Mouse (Mus musculus) liver, embryonic 13.5 days (tissue): ENCODE data around the gene Rnf141. TPM values are rescaled to one million over a fixed set of nuclear protein-coding genes. Genes with fewer than 3 reads are reported as not detected.
A peak's percentile ranks its signal among the peaks of the same experiment; 100 is the strongest.

Source experiments
- ATAC-seq: fragments of 200-750 bp; cut with Nextera tagmentation; 2 replicates; pipeline ENCODE4 v1.8.0; 2017; ENCODE audit warnings: low read depth, mild to moderate bottlenecking, moderate number of reproducible peaks, moderate library complexity
- DNase-seq: peaks from one replicate; pipeline ENCODE4 v3.0.0; 2022
- H3K27ac ChIP-seq: fragments of 300-500 bp; sonication (generic); 2 replicates; pipeline ENCODE4 v1.5.1; 2015; ENCODE audit warnings: moderate library complexity, mild to moderate bottlenecking, inconsistent platforms
- H3K27me3 ChIP-seq: fragments of 300-500 bp; sonication (generic); 2 replicates; pipeline ENCODE4 v1.6.1; 2015; ENCODE audit warnings: mild to moderate bottlenecking, inconsistent platforms
- H3K36me3 ChIP-seq: fragments of 300-500 bp; sonication (generic); 2 replicates; pipeline ENCODE4 v1.6.1; 2015; ENCODE audit warnings: mild to moderate bottlenecking, inconsistent platforms
- H3K4me1 ChIP-seq: fragments of 300-500 bp; sonication (generic); replicated peaks from 2 replicates; pipeline ENCODE4 v1.6.1; 2015; ENCODE audit warnings: inconsistent platforms
- H3K4me2 ChIP-seq: fragments of 300-500 bp; sonication (generic); 2 replicates; pipeline ENCODE4 v1.6.1; 2015; ENCODE audit warnings: inconsistent platforms, mild to moderate bottlenecking, moderate library complexity
- H3K4me3 ChIP-seq: fragments of 300-500 bp; sonication (generic); replicated peaks from 2 replicates; pipeline ENCODE4 v1.5.1; 2015; ENCODE audit warnings: mild to moderate bottlenecking, inconsistent platforms
- H3K9ac ChIP-seq: fragments of 300-500 bp; sonication (generic); 2 replicates; pipeline ENCODE4 v1.6.1; 2015; ENCODE audit warnings: mild to moderate bottlenecking, inconsistent platforms
- H3K9me3 ChIP-seq: fragments of 300-500 bp; sonication (generic); replicated peaks from 2 replicates; pipeline ENCODE4 v1.6.1; 2016; ENCODE audit warnings: inconsistent platforms
- WGBS: fragments of 180-500 bp; shearing (Covaris S2); methylation state at CpG from one replicate; pipeline ENCODE4 v1.1.7; 2015; ENCODE audit not compliant: insufficient replicate concordance; 5-methylcytosine and 5-hydroxymethylcytosine counted together
- polyA plus RNA-seq: library from polyadenylated mRNA; unstranded; fragments of >200 nt; fragmentation: Nextera tagmentation; extraction: Ambion mirVana; gene quantifications from 2 replicates; pipeline ENCODE4 v1.2.1, GENCODE M21; 2015

Rnf141 gene
- 24.0 and 30.3 TPM in 2 replicates for polyA plus RNA-seq

GRCm38 (mm10) chr7:110843916-110844874 is at the start of gene Rnf141:
Gene Rnf141 (minus strand): TSS chr7:110844457.
- Histone ChIP-seq H3K27me3 (no peaks in the 10 kb centered on the region), H3K36me3 (0 out of 2 replicates have a peak, but pooled peaks cover 7% of the 10 kb centered on the region), H3K4me3 (peak within 1 kb of the TSS; percentile 89), H3K27ac (peak within 1 kb of the TSS; percentile 98), H3K4me2 (peak within 1 kb of the TSS; percentile 86), H3K9ac (peak within 1 kb of the TSS; percentile 91), H3K4me1 (peaks cover 45% of the 10 kb centered on the region), H3K9me3 (0 out of 2 replicates have a peak, but pooled peaks cover 6% of the 10 kb centered on the region)
- DNase-seq (peak; percentile 92), ATAC-seq (peak; percentile 90)
- WGBS: under 1% methylated on average over 42 of the region's 42 CpGs

GRCm38 (mm10) chr7:110891501-110891986 is 47.3 kb upstream of the Rnf141 start:
- WGBS: 17% methylated on average over 9 of the region's 9 CpGs
- 0 out of 2 replicates have a peak overlapping the region, but pooled peaks have one; percentile 0 for H3K4me3 ChIP-seq
- H3K9me3 ChIP-seq: no peaks in the 10 kb centered on the region
- H3K4me2 ChIP-seq: peak overlapping the region; percentile 39
- H3K9ac ChIP-seq: peak overlapping the region; percentile 46
- peaks cover 35% of the 10 kb centered on the region for H3K4me1 ChIP-seq
- peaks cover 1% of the 10 kb centered on the region; the same call in 1 of the 2 replicates for H3K36me3 ChIP-seq
- H3K27ac ChIP-seq: peak overlapping the region; percentile 47
- ATAC-seq (peak; percentile 54), DNase-seq (no peak)
- no peaks in the 10 kb centered on the region for H3K27me3 ChIP-seq

GRCm38 (mm10) chr7:110881746-110882333 is 37.6 kb upstream of the Rnf141 start:
- DNase-seq: no peak
- Histone ChIP-seq H3K27ac (peak overlapping the region; percentile 57), H3K4me1 (peaks cover 45% of the 10 kb centered on the region), H3K27me3 (no peaks in the 10 kb centered on the region), H3K4me3 (no peak overlapping the region), H3K9ac (no peak overlapping the region), H3K9me3 (no peaks in the 10 kb centered on the region), H3K4me2 (no peak overlapping the region), H3K36me3 (no peaks in the 10 kb centered on the region)
- 60% methylated on average over 2 of the region's 2 CpGs for WGBS
- ATAC-seq: peak; percentile 49; the same call in 1 of the 2 replicates

GRCm38 (mm10) chr7:110878028-110878427 is 33.8 kb upstream of the Rnf141 start:
- peaks cover 53% of the 10 kb centered on the region for H3K4me1 ChIP-seq
- H3K9me3 ChIP-seq: no peaks in the 10 kb centered on the region
- ATAC-seq (no peak), DNase-seq (no peak)
- no peak overlapping the region for H3K4me2 ChIP-seq
- H3K9ac ChIP-seq: no peak overlapping the region
- no peak overlapping the region for H3K4me3 ChIP-seq
- H3K27ac ChIP-seq: peak overlapping the region; percentile 6; the same call in 1 of the 2 replicates
- 52% methylated on average over 4 of the region's 4 CpGs for WGBS
- no peaks in the 10 kb centered on the region; the same call in 1 of the 2 replicates for H3K36me3 ChIP-seq
- no peaks in the 10 kb centered on the region for H3K27me3 ChIP-seq

- H3K27me3 ChIP-seq: no peaks in the 10 kb centered on the region
- H3K4me1 ChIP-seq: peaks cover 44% of the 10 kb centered on the region
- H3K36me3 ChIP-seq: no peaks in the 10 kb centered on the region; the same call in 1 of the 2 replicates
- no peak overlapping the region for H3K9ac ChIP-seq
- DNase-seq (no peak), ATAC-seq (peak; percentile 24)
- no peaks in the 10 kb centered on the region for H3K9me3 ChIP-seq
- H3K4me2 ChIP-seq: no peak overlapping the region
- H3K27ac ChIP-seq: peak overlapping the region; percentile 9; the same call in 1 of the 2 replicates
- WGBS: 34% methylated on average over 4 of the region's 4 CpGs
- no peak overlapping the region for H3K4me3 ChIP-seq
Observed at GRCm38 (mm10) chr7:110876965-110877364, 32.7 kb upstream of the Rnf141 start.

GRCm38 (mm10) chr7:110868807-110869206 is 24.6 kb upstream of the Rnf141 start:
- no peak overlapping the region for H3K27ac ChIP-seq
- no peaks in the 10 kb centered on the region for H3K9me3 ChIP-seq
- H3K4me2 ChIP-seq: no peak overlapping the region
- DNase-seq (no peak), ATAC-seq (no peak)
- no peak overlapping the region for H3K9ac ChIP-seq
- H3K27me3 ChIP-seq: no peaks in the 10 kb centered on the region
- H3K4me3 ChIP-seq: no peak overlapping the region
- WGBS: 74% methylated on average over 5 of the region's 5 CpGs
- no peaks in the 10 kb centered on the region for H3K36me3 ChIP-seq
- no peaks in the 10 kb centered on the region for H3K4me1 ChIP-seq

- ATAC-seq (no peak), DNase-seq (no peak)
- Histone ChIP-seq H3K9me3 (no peaks in the 10 kb centered on the region), H3K4me2 (no peak overlapping the region), H3K4me1 (peaks cover 6% of the 10 kb centered on the region), H3K9ac (no peak overlapping the region), H3K4me3 (no peak overlapping the region), H3K36me3 (no peaks in the 10 kb centered on the region), H3K27me3 (no peaks in the 10 kb centered on the region), H3K27ac (no peak overlapping the region)
- WGBS: 80% methylated on average over 6 of the region's 6 CpGs
Observed at GRCm38 (mm10) chr7:110867116-110867515, 22.9 kb upstream of the Rnf141 start.

- H3K27me3 ChIP-seq: no peaks in the 10 kb centered on the region
- no peak for ATAC-seq
- H3K27ac ChIP-seq: no peak overlapping the region
- no peaks in the 10 kb centered on the region for H3K36me3 ChIP-seq
- peaks cover 6% of the 10 kb centered on the region for H3K4me1 ChIP-seq
- H3K4me2 ChIP-seq: no peak overlapping the region
- H3K4me3 ChIP-seq: no peak overlapping the region
- no peak for DNase-seq
- H3K9me3 ChIP-seq: no peaks in the 10 kb centered on the region
- WGBS: 86% methylated on average over 3 of the region's 3 CpGs
- H3K9ac ChIP-seq: no peak overlapping the region
Observed at GRCm38 (mm10) chr7:110866021-110866420, 21.8 kb upstream of the Rnf141 start.

GRCm38 (mm10) chr7:110865570-110865969 is 21.3 kb upstream of the Rnf141 start:
- H3K9me3 ChIP-seq: no peaks in the 10 kb centered on the region
- no peaks in the 10 kb centered on the region for H3K27me3 ChIP-seq
- H3K27ac ChIP-seq: no peak overlapping the region
- H3K4me2 ChIP-seq: no peak overlapping the region
- no peak for DNase-seq
- H3K4me1 ChIP-seq: peaks cover 7% of the 10 kb centered on the region
- H3K9ac ChIP-seq: no peak overlapping the region
- H3K4me3 ChIP-seq: no peak overlapping the region
- no peak for ATAC-seq
- 67% methylated on average over 6 of the region's 6 CpGs for WGBS
- H3K36me3 ChIP-seq: no peaks in the 10 kb centered on the region

GRCm38 (mm10) chr7:110865038-110865437 is 20.8 kb upstream of the Rnf141 start:
- DNase-seq (no peak), ATAC-seq (no peak)
- H3K9me3 ChIP-seq: no peaks in the 10 kb centered on the region
- 51% methylated on average over 10 of the region's 10 CpGs for WGBS
- H3K4me3 ChIP-seq: no peak overlapping the region
- no peaks in the 10 kb centered on the region for H3K27me3 ChIP-seq
- H3K9ac ChIP-seq: no peak overlapping the region
- H3K4me1 ChIP-seq: peaks cover 12% of the 10 kb centered on the region
- H3K4me2 ChIP-seq: no peak overlapping the region
- no peaks in the 10 kb centered on the region for H3K36me3 ChIP-seq
- H3K27ac ChIP-seq: no peak overlapping the region

- WGBS: 43% methylated on average over 12 of the region's 12 CpGs
- H3K9me3 ChIP-seq: no peaks in the 10 kb centered on the region
- DNase-seq: no peak
- no peak within 1 kb of the TSS for H3K4me2 ChIP-seq
- H3K36me3 ChIP-seq: no peaks in the 10 kb centered on the region
- H3K4me3 ChIP-seq: no peak within 1 kb of the TSS
- no peaks in the 10 kb centered on the region for H3K27me3 ChIP-seq
- no peak within 1 kb of the TSS; the same call in 1 of the 2 replicates for H3K27ac ChIP-seq
- peaks cover 22% of the 10 kb centered on the region for H3K4me1 ChIP-seq
- peak; percentile 30 for ATAC-seq
- no peak within 1 kb of the TSS for H3K9ac ChIP-seq
Observed at GRCm38 (mm10) chr7:110862751-110863289, 18.6 kb upstream of the Rnf141 start, which contains the start of gene Lyve1. Gene Lyve1 (minus strand): TSS chr7:110863239.
